Mouse (Mus musculus) liver, adult 2 months (tissue): ENCODE measurements around the gene Prg3. TPM values are rescaled to one million over a fixed set of nuclear protein-coding genes. Genes with fewer than 3 reads are reported as not detected.
A peak's percentile ranks its signal among the peaks of the same experiment; 100 is the strongest.

ENCODE experiments used
- DNase-seq: peaks from one replicate; pipeline ENCODE4 v3.0.0-alpha.2; 2011; ENCODE audit warnings: low read depth, low spot score; ENCODE audit errors: extremely low read depth
- H3K27ac ChIP-seq: fragments of 200-500 bp; replicated peaks from 2 replicates; pipeline ENCODE4 v1.5.1; 2012; ENCODE audit warnings: low read depth, mild to moderate bottlenecking, control low read depth, inconsistent platforms, low read length; ENCODE audit not compliant: insufficient read depth
- H3K27me3 ChIP-seq: fragments of 200-500 bp; 2 replicates; pipeline ENCODE4 v1.6.1; 2012; ENCODE audit warnings: mild to moderate bottlenecking, moderate library complexity, low read length, inconsistent platforms; ENCODE audit not compliant: control insufficient read depth, insufficient read depth
- H3K36me3 ChIP-seq: fragments of 200-500 bp; 2 replicates; pipeline ENCODE4 v1.6.1; 2012; ENCODE audit warnings: low read length, inconsistent platforms; ENCODE audit not compliant: control insufficient read depth, insufficient read depth
- H3K4me1 ChIP-seq: fragments of 200-500 bp; 2 replicates; pipeline ENCODE4 v1.6.1; 2011; ENCODE audit warnings: low read length; ENCODE audit not compliant: control insufficient read depth, insufficient read depth
- H3K4me3 ChIP-seq: fragments of 200-500 bp; 2 replicates; pipeline ENCODE4 v1.5.1; 2011; ENCODE audit warnings: low read depth, mild to moderate bottlenecking, control low read depth, low read length, moderate library complexity; ENCODE audit not compliant: insufficient read depth
- H3K79me2 ChIP-seq: fragments of 200-500 bp; 2 replicates; pipeline ENCODE4 v1.6.1; 2012; ENCODE audit warnings: inconsistent platforms, mild to moderate bottlenecking, low read length, moderate library complexity; ENCODE audit not compliant: control insufficient read depth, insufficient read depth
- H3K9ac ChIP-seq: fragments of 200-500 bp; 2 replicates; pipeline ENCODE4 v1.6.1; 2012; ENCODE audit warnings: low read depth, mild to moderate bottlenecking, control low read depth, inconsistent platforms, low read length
- CTCF ChIP-seq: fragments of 200-500 bp; IDR thresholded peaks from 2 replicates; pipeline ENCODE4 v1.5.1; 2011; ENCODE audit warnings: low read depth, low read length, control low read depth
- POLR2A ChIP-seq: fragments of 200-500 bp; IDR thresholded peaks from 2 replicates; pipeline ENCODE4 v1.6.1; 2011; ENCODE audit warnings: low read length, control low read depth; ENCODE audit not compliant: insufficient read depth; ENCODE audit errors: extremely low read depth
- WGBS: fragments of 180-500 bp; shearing (Covaris S2); methylation state at CpG from one replicate; pipeline ENCODE4 v1.1.7; 2018; 5-methylcytosine and 5-hydroxymethylcytosine counted together
- polyA plus RNA-seq: library from polyadenylated mRNA; depleted of rRNA; stranded (reverse); fragments of >200 nt; gene quantifications from 2 replicates; pipeline ENCODE4 v1.2.3, GENCODE M21; 2012
- total RNA-seq: library from RNA; depleted of rRNA; stranded (reverse); fragments of >200 nt; gene quantifications from 2 replicates; pipeline ENCODE4 v1.2.3, GENCODE M21; 2014

Gene Prg3
- total and polyA plus RNA-seq, 2 experiments, result not detected

DNA sequence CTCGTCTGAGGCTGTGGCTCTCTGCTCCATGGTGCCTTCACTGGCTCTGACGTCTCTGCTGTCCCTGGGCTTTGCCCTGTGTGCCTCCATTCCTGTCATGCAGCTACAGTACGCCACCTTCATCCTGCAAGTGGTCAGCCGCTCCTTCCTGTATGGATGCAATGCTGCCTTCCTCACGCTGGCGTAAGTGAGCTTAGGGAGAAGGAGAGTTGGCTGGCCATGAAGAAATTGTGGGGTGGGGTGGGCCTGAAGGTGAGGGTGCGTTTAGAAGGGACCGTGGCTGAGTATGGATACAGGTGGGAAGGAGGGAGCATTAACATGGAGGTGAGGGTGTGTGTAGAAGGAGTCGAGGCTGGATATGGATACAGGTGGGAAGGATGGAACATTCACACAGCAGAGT, 32.6 kb upstream of the Prg3 start:
- 89% methylated on average over 9 of the region's 9 CpGs for WGBS
- no peak for DNase-seq
- H3K36me3 ChIP-seq, result peaks cover 8% of the 10 kb centered on the region; the same call in 1 of the 2 replicates
- H3K9ac ChIP-seq, result no peak overlapping the region
- TF ChIP-seq CTCF (no peak), POLR2A (no peak)
- H3K27me3 ChIP-seq, result no peaks in the 10 kb centered on the region
- H3K4me3 ChIP-seq, result no peak overlapping the region
- no peaks in the 10 kb centered on the region for H3K79me2 ChIP-seq
- no peak overlapping the region for H3K27ac ChIP-seq
- H3K4me1 ChIP-seq, result no peaks in the 10 kb centered on the region

DNA sequence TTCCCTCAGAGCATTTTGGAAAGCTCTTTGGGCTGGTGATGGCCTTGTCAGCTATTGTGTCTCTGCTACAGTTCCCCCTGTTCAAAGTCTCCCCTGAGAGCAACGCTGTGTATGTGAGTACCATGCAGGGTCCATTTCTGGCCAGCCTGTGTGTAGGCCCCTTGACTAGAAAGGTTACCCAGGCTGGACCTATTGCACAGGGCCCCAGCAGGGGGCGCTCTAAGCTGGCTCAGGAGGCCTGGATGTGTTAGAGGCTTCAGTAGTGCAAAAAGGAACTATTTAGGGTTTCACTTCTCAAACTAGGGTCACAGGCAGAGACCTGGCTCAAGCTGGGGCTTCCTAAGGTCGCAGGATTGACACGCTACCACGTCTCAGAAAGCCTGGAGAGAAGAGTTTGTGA, 31.7 kb upstream of the Prg3 start:
- DNase-seq, result peak; percentile 39
- Histone ChIP-seq H3K9ac (no peak overlapping the region), H3K27ac (no peak overlapping the region), H3K79me2 (no peaks in the 10 kb centered on the region), H3K27me3 (no peaks in the 10 kb centered on the region), H3K4me3 (no peak overlapping the region), H3K4me1 (no peaks in the 10 kb centered on the region; the same call in 1 of the 2 replicates), H3K36me3 (peaks cover 8% of the 10 kb centered on the region; the same call in 1 of the 2 replicates)
- 41% methylated on average over 5 of the region's 5 CpGs for WGBS
- TF ChIP-seq CTCF, result peak; percentile 92
- no peak for TF ChIP-seq POLR2A

DNA sequence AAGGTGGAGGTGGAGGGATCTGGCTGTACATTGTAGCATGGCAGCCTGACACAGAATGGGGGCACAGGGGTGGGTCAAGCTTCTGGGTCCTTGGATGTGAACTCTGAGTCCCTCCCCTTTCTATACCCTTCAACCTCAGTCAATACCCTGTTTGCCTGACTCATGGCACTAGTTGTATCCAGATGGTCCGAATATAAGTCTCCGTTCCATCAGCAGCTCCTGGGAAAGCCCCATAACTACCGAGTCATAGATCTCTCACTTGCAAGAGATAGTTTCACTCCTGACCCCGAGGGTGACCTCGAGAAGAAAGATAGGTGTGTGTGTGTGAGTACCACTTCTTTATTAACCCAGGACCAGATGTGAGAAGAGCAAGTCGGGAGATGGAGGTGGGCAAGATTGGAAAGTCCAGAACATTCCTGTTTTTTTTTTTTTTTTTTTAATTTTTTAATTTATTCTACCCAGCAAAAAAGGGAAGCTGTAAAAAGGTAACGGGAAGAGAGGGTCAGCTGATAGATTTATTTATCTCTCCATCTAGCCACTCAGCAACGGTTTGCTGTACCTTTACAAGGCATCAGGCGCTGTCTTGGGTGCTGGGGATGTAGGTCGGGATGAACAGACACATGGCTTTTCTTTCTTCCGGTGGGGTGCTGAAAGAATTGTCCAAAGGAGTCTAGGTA, 29.3 kb upstream of the Prg3 start:
- no peak overlapping the region for H3K9ac ChIP-seq
- H3K79me2 ChIP-seq, result no peaks in the 10 kb centered on the region
- H3K27ac ChIP-seq, result no peak overlapping the region
- no peaks in the 10 kb centered on the region for H3K27me3 ChIP-seq
- DNase-seq, result no peak
- no peak overlapping the region for H3K4me3 ChIP-seq
- TF ChIP-seq POLR2A, result no peak
- no peak for TF ChIP-seq CTCF
- WGBS, result 86% methylated on average over 11 of the region's 11 CpGs
- peaks cover 2% of the 10 kb centered on the region; the same call in 1 of the 2 replicates for H3K36me3 ChIP-seq
- peaks cover 2% of the 10 kb centered on the region; the same call in 1 of the 2 replicates for H3K4me1 ChIP-seq

DNA sequence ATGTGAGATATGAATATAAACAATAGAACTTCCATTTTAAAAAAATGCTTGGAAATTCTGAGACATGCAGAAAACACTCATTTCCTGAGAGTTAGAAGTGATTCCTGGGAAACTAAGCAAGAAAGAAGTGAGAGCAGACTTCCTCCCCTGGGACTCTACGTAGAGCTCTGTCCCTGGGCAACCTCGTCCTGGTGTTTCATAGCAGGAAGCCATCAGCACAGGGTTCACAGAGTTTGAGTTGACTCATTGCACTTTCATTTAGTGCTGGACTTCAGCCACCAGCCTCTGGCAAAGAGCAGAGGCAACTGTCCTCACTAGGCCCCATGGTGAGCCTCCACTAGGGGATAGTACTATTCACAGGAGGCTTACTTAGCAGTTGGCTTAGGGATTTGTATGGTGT, 26.7 kb upstream of the Prg3 start:
- 2% methylated on average over 2 of the region's 2 CpGs for WGBS
- DNase-seq, result peak; percentile 87
- H3K4me3 ChIP-seq, result no peak overlapping the region
- H3K79me2 ChIP-seq, result no peaks in the 10 kb centered on the region
- H3K27me3 ChIP-seq, result no peaks in the 10 kb centered on the region
- no peaks in the 10 kb centered on the region for H3K36me3 ChIP-seq
- H3K27ac ChIP-seq, result no peak overlapping the region
- no peak overlapping the region for H3K9ac ChIP-seq
- TF ChIP-seq CTCF, result peak; percentile 43
- TF ChIP-seq POLR2A, result no peak
- H3K4me1 ChIP-seq, result peaks cover 2% of the 10 kb centered on the region; the same call in 1 of the 2 replicates

DNA sequence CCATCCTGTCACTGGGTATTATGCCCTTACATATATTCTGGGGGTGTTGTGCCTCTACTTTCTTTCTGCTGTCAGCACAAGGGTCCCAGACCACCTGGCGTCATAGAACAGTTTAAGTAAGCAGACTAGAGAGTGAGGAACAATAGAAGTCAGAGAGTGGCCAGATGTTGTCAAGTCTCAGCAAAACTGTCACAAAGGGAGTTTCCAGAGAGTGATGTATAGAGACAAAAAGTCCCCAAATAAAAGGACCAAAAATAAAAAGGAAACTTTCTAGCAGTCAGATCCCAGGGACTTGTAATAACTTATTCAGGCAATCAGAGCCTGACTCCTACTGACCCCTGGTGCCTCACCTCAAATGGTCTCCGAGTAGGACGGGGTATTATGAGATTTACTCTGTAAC, 26.1 kb upstream of the Prg3 start:
- H3K27ac ChIP-seq, result no peak overlapping the region
- H3K9ac ChIP-seq, result no peak overlapping the region
- WGBS, result 90% methylated on average over 3 of the region's 3 CpGs
- no peaks in the 10 kb centered on the region for H3K36me3 ChIP-seq
- no peak overlapping the region for H3K4me3 ChIP-seq
- H3K79me2 ChIP-seq, result no peaks in the 10 kb centered on the region
- H3K27me3 ChIP-seq, result no peaks in the 10 kb centered on the region
- DNase-seq, result no peak
- TF ChIP-seq POLR2A, result no peak
- H3K4me1 ChIP-seq, result peaks cover 2% of the 10 kb centered on the region; the same call in 1 of the 2 replicates

DNA sequence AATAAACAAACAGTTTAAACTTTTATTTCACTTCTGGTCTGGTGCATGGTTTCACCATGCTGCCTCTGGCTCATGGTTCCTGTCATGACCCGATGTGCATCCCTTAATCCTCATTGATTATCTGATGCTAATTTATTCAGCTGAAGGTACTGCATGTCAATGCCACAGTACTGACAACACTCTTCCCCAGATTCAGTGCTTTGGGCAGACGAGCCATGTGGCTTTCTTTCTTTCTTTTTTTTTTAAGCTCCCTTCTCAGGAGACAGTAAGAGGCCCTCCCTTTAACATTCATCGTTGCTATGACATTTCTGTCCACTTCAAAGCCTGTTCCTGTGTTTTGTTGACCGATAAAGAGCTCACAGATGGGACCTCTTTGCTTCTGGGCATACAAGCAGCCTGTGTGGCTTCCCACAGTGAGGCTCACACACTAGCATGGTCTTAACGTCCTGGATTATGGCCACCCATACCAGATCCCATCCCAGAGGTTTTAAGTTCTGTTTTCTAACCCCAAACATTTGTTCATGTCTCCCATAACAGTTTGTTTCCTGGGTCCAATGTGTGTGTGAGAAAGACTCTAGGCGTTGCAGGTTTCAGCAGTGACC, 25.0 kb upstream of the Prg3 start:
- 45% methylated on average over 6 of the region's 6 CpGs for WGBS
- no peak for DNase-seq
- Histone ChIP-seq H3K27me3 (no peaks in the 10 kb centered on the region), H3K4me3 (no peak overlapping the region), H3K27ac (no peak overlapping the region), H3K79me2 (no peaks in the 10 kb centered on the region), H3K36me3 (no peaks in the 10 kb centered on the region), H3K4me1 (peaks cover 2% of the 10 kb centered on the region; the same call in 1 of the 2 replicates), H3K9ac (no peak overlapping the region)
- TF ChIP-seq POLR2A, result no peak
